Mouse (Mus musculus) ES-Bruce4 (cell line): Measurements from ENCODE around the gene Wwtr1.

Experiments used
- CTCF ChIP-seq: IDR thresholded peaks from one replicate; pipeline ENCODE4 v1.8.1; 2011; ENCODE audit warnings: low read depth, low read length
- EP300 ChIP-seq: IDR thresholded peaks from 2 replicates; pipeline ENCODE4 v1.6.1; 2011; ENCODE audit warnings: low read depth, low read length; ENCODE audit not compliant: insufficient read depth
- POLR2A ChIP-seq: IDR thresholded peaks from one replicate; pipeline ENCODE4 v1.8.1; 2011; ENCODE audit warnings: low read length; ENCODE audit not compliant: insufficient read depth

DNA sequence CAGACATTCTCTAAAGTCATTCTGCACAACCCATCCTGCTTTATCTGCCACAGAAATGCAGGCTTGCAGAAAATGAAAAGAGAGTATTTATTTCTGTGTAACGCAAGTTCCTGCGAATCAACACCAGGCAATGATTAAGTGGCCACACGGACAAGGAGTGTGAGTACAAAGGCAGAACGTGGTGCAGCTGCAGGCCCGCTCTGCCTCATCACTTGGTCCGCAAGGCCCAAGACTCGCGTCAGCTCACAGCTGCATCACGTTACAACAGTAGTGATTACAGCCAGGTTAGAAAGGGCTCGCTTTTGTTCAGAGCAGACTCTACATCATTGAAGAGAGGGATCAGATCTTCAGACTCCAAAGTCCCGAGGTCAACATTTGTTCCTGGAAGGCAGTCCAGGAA is 117.1 kb downstream of the Wwtr1 start:
- TF ChIP-seq CTCF (no peak), EP300 (no peak), POLR2A (no peak)
